Mouse (Mus musculus) erythroid progenitor cell, adult 5-6 weeks (primary cell): Measurements from ENCODE around the gene Ankef1. TPM values are rescaled to one million over a fixed set of nuclear protein-coding genes. Genes with fewer than 3 reads are reported as not detected.

ENCODE experiments used
- ATAC-seq: replicated peaks from 2 replicates; pipeline ENCODE4 v1.8.0; 2016; ENCODE audit warnings: moderate number of reproducible peaks, mild to moderate bottlenecking, moderate TSS enrichment, inconsistent platforms; ENCODE audit not compliant: poor library complexity, low FRiP score, severe bottlenecking
- total RNA-seq, 2 experiments: library from RNA; stranded (forward) in 1 of 2; stranded (reverse) in 1 of 2; fragments of 150-400 nt in 1 of 2; fragments of 186-747, 209-891 nt in 1 of 2; gene quantifications; 2 replicates each; pipeline versions ENCODE4 v1.2.3 to v1.2.4; 2015 to 2017; ENCODE audit warnings: low replicate concordance in 2 of 2

Gene Ankef1
- total RNA-seq, 2 experiments from 2014 or later, result not detected

DNA sequence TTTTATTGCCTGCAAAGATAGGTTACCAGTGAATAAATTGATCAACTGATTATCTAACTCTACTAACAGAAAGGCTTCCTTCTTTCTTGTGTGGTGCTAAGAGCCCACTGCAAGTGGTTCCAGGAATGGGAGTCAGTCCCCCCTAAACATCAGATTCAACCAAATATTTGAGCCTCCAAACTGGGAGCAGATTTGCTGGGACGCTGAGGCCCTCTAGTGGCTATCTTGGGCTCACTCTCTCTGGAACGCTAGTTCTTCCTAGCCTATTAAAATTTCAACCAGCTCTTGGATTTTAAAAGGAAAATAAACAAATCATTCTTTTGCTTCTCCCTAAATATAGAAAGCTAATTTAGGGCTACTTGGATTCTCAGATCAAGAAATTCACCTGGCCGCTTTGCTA is 94.7 kb downstream of the Ankef1 start:
- ATAC-seq, result no peak

DNA sequence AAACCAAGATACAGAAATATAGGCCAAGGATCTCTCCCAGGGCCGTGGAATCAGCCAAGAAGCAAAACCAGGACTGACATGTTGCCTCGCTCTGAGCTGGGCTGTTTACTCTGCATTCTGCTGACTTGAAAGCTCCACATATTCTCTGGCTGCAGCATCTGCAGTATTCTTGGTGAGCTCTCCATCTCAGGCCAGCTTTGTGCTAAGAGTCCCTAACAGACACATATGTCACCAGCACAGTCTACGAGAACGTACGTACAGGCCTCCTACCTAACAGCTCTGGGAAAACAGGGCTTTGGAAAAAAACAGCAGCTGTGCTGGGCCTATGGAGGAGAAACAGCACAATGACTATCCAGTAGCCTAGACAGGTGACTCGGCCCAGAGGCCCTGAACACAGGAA is 97.0 kb downstream of the Ankef1 start:
- ATAC-seq, result no peak

DNA sequence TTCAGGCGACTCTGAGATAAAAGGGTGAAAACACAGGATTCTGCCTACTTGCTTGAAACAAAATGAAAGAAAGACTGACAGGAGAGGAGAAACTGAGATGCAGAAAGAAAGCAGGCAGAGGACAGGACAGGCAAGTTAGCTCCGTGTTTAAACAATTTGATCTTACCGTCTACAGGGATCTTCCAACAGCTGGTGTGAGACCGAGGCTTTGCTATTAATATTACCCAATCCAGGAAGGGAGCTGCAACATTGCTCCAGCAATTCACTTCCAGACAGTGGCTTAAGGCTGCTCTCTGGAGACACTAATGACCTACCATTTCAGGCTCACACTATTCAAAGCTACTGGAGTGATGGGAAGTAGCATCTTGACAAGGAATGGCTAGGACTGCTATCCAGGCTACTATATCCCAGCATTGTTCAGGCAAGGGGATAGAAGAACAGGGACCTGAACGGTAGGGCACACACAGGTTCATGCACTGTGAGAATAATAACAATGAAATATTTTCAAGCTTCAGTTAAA is 99.0 kb downstream of the Ankef1 start:
- no peak for ATAC-seq

DNA sequence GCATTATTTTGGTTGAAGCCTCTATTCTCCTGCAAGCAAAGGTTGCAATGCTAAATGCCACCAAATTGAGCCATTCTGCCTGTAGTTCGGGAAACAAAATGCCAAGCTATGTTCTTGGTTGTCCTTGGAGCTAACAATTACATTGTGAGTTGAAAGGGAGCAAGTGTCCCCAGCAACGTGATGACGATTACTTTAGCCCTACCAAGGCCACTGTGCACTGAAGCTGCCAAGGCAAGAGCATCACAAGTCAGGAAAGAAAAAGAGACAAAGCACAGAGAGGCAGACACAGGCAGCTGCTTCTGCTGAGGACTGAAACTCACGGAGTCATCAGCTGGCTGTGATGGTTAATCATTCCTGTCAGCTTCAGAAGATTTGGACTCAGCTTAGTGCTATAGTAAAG is 99.5 kb downstream of the Ankef1 start:
- ATAC-seq, result no peak

Other genes with a start within 250 kb of the Ankef1 start
- gene Pak7, start 113.9 kb upstream of the Ankef1 start, total RNA-seq (2015; ENCODE audit: low replicate concordance), result 0.42 TPM in 1 of 2 replicates, not detected in the other
- gene Pak7, start 113.9 kb upstream of the Ankef1 start, total RNA-seq (2017; ENCODE audit: low replicate concordance), result not detected in 2 replicates
- gene Snap25, start 211.5 kb downstream of the Ankef1 start, total RNA-seq (2015; ENCODE audit: low replicate concordance), result not detected in 2 replicates
- not detected in 2 replicates for gene Snap25, start 211.5 kb downstream of the Ankef1 start, total RNA-seq (2017; ENCODE audit: low replicate concordance)